Mouse (Mus musculus) natural killer cell, adult 2 months (primary cell): ENCODE data around the gene Wdr18.
A peak's percentile ranks its signal among the peaks of the same experiment; 100 is the strongest.

ENCODE experiments used
- DNase-seq, 2 experiments: peaks; one replicate each; pipeline ENCODE4 v3.0.0; 2022; ENCODE audit warnings: low spot score in 2 of 2

Gene Wdr18

GRCm38 (mm10) chr10:79977324-79977723 is 17.4 kb downstream of the Wdr18 start:
- DNase-seq, result no peak

GRCm38 (mm10) chr10:79978061-79978460 is 18.1 kb downstream of the Wdr18 start:
- no peak for DNase-seq

- DNase-seq, result no peak
Measured at GRCm38 (mm10) chr10:79979401-79980155, 19.6 kb downstream of the Wdr18 start.

- DNase-seq, result no peak
Measured at GRCm38 (mm10) chr10:79983205-79983604, 23.3 kb downstream of the Wdr18 start.

- peak; percentile 62 to 73 for DNase-seq
Measured at GRCm38 (mm10) chr10:79983670-79984069, 23.7 kb downstream of the Wdr18 start.

- peak; percentile 85 to 89 for DNase-seq
Measured at GRCm38 (mm10) chr10:79984195-79984816, 24.4 kb downstream of the Wdr18 start, which contains the start of gene Tmem259. Gene Tmem259 (minus strand): TSS chr10:79984330.

- peak; percentile 97 for DNase-seq
Measured at GRCm38 (mm10) chr10:79984871-79985270, 24.9 kb downstream of the Wdr18 start.

- DNase-seq, result peak; percentile 66 to 70
Measured at GRCm38 (mm10) chr10:79985334-79986231, 25.6 kb downstream of the Wdr18 start.

GRCm38 (mm10) chr10:79986232-79986878 is 26.4 kb downstream of the Wdr18 start:
- DNase-seq, result peak; percentile 14 to 21

- peak; percentile 89 to 94 for DNase-seq
Measured at GRCm38 (mm10) chr10:79986963-79987362, 27.0 kb downstream of the Wdr18 start.

- no peak for DNase-seq
Measured at GRCm38 (mm10) chr10:79987771-79988505, 28.0 kb downstream of the Wdr18 start.

GRCm38 (mm10) chr10:79988506-79989271 is 28.7 kb downstream of the Wdr18 start, which contains the start of gene Cnn2:
Gene Cnn2 (plus strand): TSS chr10:79988584.
- DNase-seq, result peak; percentile 44 to 49

GRCm38 (mm10) chr10:79989272-79989786 is 29.4 kb downstream of the Wdr18 start:
- DNase-seq, result no peak

- DNase-seq, result no peak
Measured at GRCm38 (mm10) chr10:79989870-79990269, 29.9 kb downstream of the Wdr18 start.

- peak; percentile 35 to 37 for DNase-seq
Measured at GRCm38 (mm10) chr10:79991099-79991498, 31.1 kb downstream of the Wdr18 start.

GRCm38 (mm10) chr10:79991548-79991947 is 31.6 kb downstream of the Wdr18 start:
- no peak for DNase-seq

GRCm38 (mm10) chr10:79994397-79995115 is 34.6 kb downstream of the Wdr18 start:
- DNase-seq, result peak; percentile 51 to 59

GRCm38 (mm10) chr10:79995636-79996035 is 35.7 kb downstream of the Wdr18 start:
- DNase-seq, result no peak
